8 mouse cellular contexts compared by ENCODE assay signal in genomic region chr6:14585827-14586226, GRCm38 (mm10).
DNase-seq lines count a peak whose midpoint lies in the region; ATAC-seq and TF ChIP-seq lines count a peak whose summit lies in the region.

No protein-coding gene starts in this region.

- H3K4me2 ChIP-seq in neural tube, embryonic 11.5 days (ENCODE audit: low read depth): no peak overlapping the region

- H3K4me1 ChIP-seq in heart, adult 2 months (ENCODE audit: control insufficient read depth, insufficient read depth, low read length): no peaks in the 10 kb centered on the region
- H3K4me1 ChIP-seq in neural tube, embryonic 11.5 days (ENCODE audit: control insufficient read depth, insufficient read depth, low read length): no peaks in the 10 kb centered on the region

- ATAC-seq in neural tube, embryonic 11.5 days (ENCODE audit: insufficient read depth, low FRiP score, low TSS enrichment): peak; percentile 60; the same call in 1 of the 2 replicates
- ATAC-seq in hematopoietic stem cell, adult 5-6 weeks (replicated peaks in 1 of 2; ENCODE audit: insufficient read depth in 1 of 2, low FRiP score in 2 of 2, low TSS enrichment in 1 of 2, low read depth in 1 of 2, poor library complexity in 2 of 2, severe bottlenecking in 2 of 2): peak; percentile 60 to 73; a peak in 3 of 4 replicates

- WGBS in heart, adult 2 months: 22% methylated on average over 1 of the region's 1 CpGs
- 51% methylated on average over 1 of the region's 1 CpGs for WGBS in neural tube, embryonic 11.5 days

- no peaks in the 10 kb centered on the region for H3K27me3 ChIP-seq in heart, adult 2 months (ENCODE audit: control insufficient read depth, insufficient read depth, low read length)
- no peaks in the 10 kb centered on the region for H3K27me3 ChIP-seq in neural tube, embryonic 11.5 days (ENCODE audit: control insufficient read depth, insufficient read depth, low read length)

- peak; percentile 79 for TF ChIP-seq CTCF in heart, adult 2 months (IDR thresholded peaks at IDR 0.05)

- DNase-seq in heart, adult 2 months: no peak
- no peak for DNase-seq in heart, adult 11 months
- DNase-seq in neural tube, embryonic 11.5 days (ENCODE audit: low spot score): no peak
- DNase-seq in neural tube, embryonic 10.5 days (ENCODE audit: extremely low spot score, low spot score): no peak
- DNase-seq in urinary bladder, postnatal 4 days (ENCODE audit: low spot score in 2 of 2): no peak
- DNase-seq in ovary, adult 18-20 months (ENCODE audit: low spot score): no peak
- no peak for DNase-seq in left cerebral cortex, adult 8-10 months (ENCODE audit: low spot score in 2 of 2)

- no peaks in the 10 kb centered on the region for H3K9me3 ChIP-seq in neural tube, embryonic 11.5 days (ENCODE audit: control insufficient read depth, low read length)

- no peak for TF ChIP-seq EP300 in heart, adult 2 months (IDR thresholded peaks at IDR 0.05; ENCODE audit: insufficient read depth, low read depth, low read length)

- no peaks in the 10 kb centered on the region for H3K79me2 ChIP-seq in heart, adult 2 months (replicated peaks; ENCODE audit: control insufficient read depth, insufficient read depth, low read length)

- intact Hi-C loops in heart, adult 2 months (cut with DNase I): loop anchor here (10.0 kb wide), 1 partner anchor 169 kb away; the partner anchor contains the start of gene Ppp1r3a

- no peak for TF ChIP-seq POLR2A in heart, adult 2 months (IDR thresholded peaks at IDR 0.05; ENCODE audit: insufficient read depth, low read depth, low read length)

- no peaks in the 10 kb centered on the region for H3K36me3 ChIP-seq in heart, adult 2 months (ENCODE audit: control insufficient read depth, insufficient read depth, low read length)
- H3K36me3 ChIP-seq in neural tube, embryonic 11.5 days (ENCODE audit: control insufficient read depth, insufficient read depth, low read length): no peaks in the 10 kb centered on the region

- no peak overlapping the region for H3K9ac ChIP-seq in heart, adult 2 months (ENCODE audit: low read depth, low read length)
- H3K9ac ChIP-seq in neural tube, embryonic 11.5 days (ENCODE audit: low read length): no peak overlapping the region

- H3K4me3 ChIP-seq in heart, adult 2 months: no peak overlapping the region
- no peak overlapping the region for H3K4me3 ChIP-seq in neural tube, embryonic 11.5 days (ENCODE audit: low read depth, low read length)

- H3K27ac ChIP-seq in heart, adult 2 months: peak overlapping the region; percentile 69
- no peak overlapping the region for H3K27ac ChIP-seq in neural tube, embryonic 11.5 days (ENCODE audit: low read depth, low read length)
